Mouse (Mus musculus) CH12F3 (cell line): Measurements from ENCODE around the gene Olfr1313.
"Not testable (repeated sequence)": the region's sequence is repeated elsewhere in the genome, so short reads cannot be mapped to it uniquely, and the experiment has no call there.

Experiments used
- in situ Hi-C: fragments of 300-500 bp; cut with MboI; formaldehyde crosslinking; loops from 2 replicates; pipeline ENCODE4 v1.14.3; 2020; ENCODE audit warnings: low sequenced_read_pairs

Gene Olfr1313

DNA sequence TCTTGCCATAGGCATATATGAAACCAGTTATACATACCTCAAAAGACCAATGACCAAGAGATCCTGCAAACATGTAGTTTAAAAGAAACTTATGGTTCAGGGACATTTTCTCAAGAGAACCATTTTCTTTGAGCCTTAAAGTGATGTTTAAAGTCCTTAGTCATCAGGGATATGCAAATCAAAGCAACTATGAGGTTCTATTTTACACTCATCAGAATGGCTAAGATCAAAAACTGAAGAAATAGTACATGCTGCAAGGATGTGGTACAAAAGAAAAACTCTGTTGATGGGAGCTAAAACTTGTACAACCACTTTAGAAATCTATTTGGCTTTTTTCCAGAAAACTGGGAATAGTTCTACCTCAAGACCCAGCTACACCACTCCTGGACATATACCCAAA lies at the start of gene Olfr1313:
Olfr1313 (minus strand) TSS at position 101 of the 400 bp plus-strand sequence.
- in situ Hi-C loops, result no loop called here

DNA sequence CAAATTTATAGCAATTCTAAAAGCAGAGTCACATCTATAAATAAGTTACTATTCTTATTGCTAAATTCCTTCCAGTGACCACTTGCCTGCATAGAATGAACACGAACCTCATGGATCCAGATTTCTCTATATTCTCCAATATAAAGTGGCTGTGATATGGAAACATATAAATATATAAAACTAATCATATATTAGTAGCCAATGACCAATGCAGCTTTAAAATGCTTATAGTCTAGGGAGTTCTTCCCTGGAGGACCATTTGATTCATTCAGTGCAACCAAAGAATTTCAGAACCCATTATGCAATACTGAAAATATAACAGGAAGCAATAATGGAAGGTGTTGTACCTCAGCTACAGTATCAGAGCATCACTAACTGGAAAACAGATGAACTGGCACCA lies 37.7 kb upstream of the Olfr1313 start, which contains the start of gene Olfr1315-ps1:
Olfr1315-ps1 (minus strand) TSS at position 101 of the 400 bp plus-strand sequence.
- in situ Hi-C loops, result no loop called here

DNA sequence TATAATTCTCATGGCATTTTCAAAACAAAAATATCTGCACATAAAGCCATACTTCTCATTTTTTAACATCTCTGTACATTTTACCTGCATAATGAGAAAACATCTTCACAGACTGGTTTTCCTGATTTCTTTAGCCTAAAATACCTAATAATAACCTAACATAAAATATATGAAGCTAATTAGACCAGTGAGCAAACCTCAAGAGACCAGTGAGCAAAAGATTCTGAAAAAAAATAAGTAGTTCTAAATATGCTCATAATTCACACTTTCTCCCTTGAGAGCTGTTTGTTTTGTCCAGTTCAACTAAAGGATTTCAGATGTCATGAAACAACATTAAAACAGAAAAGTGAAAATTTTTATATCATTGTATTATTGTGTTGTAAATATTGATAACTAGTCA lies 19.0 kb upstream of the Olfr1313 start, which contains the start of gene Olfr1314:
Olfr1314 (minus strand) TSS at position 101 of the 400 bp plus-strand sequence.
- in situ Hi-C loops, result no loop called here

DNA sequence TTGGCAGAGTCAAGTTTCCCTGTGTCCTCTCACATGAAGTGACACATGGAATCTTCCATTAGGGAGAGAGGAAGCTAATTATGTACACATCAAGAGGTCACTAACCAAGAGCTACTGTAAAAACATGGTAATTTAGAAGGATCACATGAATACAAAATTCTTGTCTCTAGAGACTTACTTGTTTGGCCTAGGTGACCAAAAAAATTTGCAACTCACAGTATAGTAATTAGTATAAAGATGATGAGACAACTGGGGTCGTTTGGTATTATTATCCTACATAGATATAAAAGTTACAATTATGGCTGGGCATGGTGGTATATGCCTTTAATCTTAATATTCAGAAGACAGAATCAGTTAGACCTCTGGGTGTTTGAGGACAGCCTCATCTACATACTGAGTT lies 27.5 kb downstream of the Olfr1313 start, which contains the start of gene Olfr1312:
Olfr1312 (minus strand) TSS at position 101 of the 400 bp plus-strand sequence.
- in situ Hi-C loops, result no loop called here

DNA sequence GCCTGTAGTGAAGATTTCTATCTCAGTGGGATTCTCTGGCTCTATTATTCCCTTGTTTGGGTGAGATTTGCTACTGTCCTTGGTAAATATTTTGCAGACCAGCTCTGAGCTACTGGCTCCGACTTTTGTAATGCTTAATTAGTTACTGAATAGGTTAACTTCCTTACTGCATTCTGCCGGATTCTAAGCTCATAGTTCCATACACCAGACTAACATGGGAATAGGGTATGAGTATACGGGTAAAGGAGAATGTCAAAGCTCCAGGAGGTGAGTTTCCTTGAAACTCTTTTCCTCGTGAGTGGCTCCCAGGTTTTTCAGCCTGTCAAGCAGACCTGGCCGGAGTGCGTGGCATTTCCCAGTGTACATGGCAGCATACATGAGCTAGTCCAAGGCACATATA lies 50.7 kb downstream of the Olfr1313 start:
- in situ Hi-C loops, result not testable (repeated sequence)

DNA sequence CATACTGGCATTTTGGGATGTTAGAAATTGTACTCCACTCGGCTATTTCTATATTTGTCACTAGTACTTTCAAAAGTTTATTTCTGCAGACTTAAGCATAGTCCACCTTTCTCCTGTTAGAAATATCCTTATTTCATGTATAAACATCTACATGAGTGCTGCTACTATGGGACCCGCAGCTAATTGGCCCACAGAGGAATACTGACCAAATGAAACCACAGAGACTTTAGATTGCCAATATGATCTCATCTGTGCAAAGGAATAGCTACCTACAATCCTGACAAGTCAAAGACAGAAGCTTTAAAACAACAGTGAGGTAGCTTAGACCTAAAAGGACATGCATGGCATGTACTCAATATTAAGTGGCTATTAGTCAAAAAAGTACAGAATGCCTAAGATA lies 53.3 kb downstream of the Olfr1313 start, which contains the start of gene Olfr1311:
Olfr1311 (minus strand) TSS at position 101 of the 400 bp plus-strand sequence.
- in situ Hi-C loops, result no loop called here
